Mouse (Mus musculus): ENCODE data around the gene 4930505A04Rik. TPM values are rescaled to one million over a fixed set of nuclear protein-coding genes. Genes with fewer than 3 reads are reported as not detected.
"Not testable (repeated sequence)": the region's sequence is repeated elsewhere in the genome, so short reads cannot be mapped to it uniquely, and the experiment has no call there.

4930505A04Rik gene
- not detected for total RNA-seq (2021)
- long read RNA-seq, experiment 1 = 0 reads
- long read RNA-seq, experiment 2 = 0 reads

GRCm38 (mm10) chr11:30471751-30472593, at the start of gene 4930505A04Rik:
Gene 4930505A04Rik (minus strand): TSS chr11:30471827.
- DNase-seq = peak; percentile 84

- DNase-seq = peak; percentile 9
Observed at GRCm38 (mm10) chr11:30517133-30517532, 45.5 kb upstream of the 4930505A04Rik start.

GRCm38 (mm10) chr11:30508178-30508577, 36.6 kb upstream of the 4930505A04Rik start:
- no peak for DNase-seq

GRCm38 (mm10) chr11:30498738-30499355, 27.2 kb upstream of the 4930505A04Rik start:
- DNase-seq = no peak

GRCm38 (mm10) chr11:30497151-30497550, 25.5 kb upstream of the 4930505A04Rik start:
- no peak for DNase-seq

- no peak for DNase-seq
Observed at GRCm38 (mm10) chr11:30491515-30492260, 20.1 kb upstream of the 4930505A04Rik start.

- no peak for DNase-seq
Observed at GRCm38 (mm10) chr11:30488183-30488582, 16.6 kb upstream of the 4930505A04Rik start.

- no peak for DNase-seq
Observed at GRCm38 (mm10) chr11:30483286-30483685, 11.7 kb upstream of the 4930505A04Rik start.

GRCm38 (mm10) chr11:30471187-30471586, 440 bp downstream of the 4930505A04Rik start:
- DNase-seq = no peak

GRCm38 (mm10) chr11:30454331-30454730, 17.3 kb downstream of the 4930505A04Rik start:
- DNase-seq = no peak

GRCm38 (mm10) chr11:30448126-30448525, 23.5 kb downstream of the 4930505A04Rik start:
- no peak for DNase-seq

- DNase-seq = no peak
Observed at GRCm38 (mm10) chr11:30447561-30447960, 24.1 kb downstream of the 4930505A04Rik start.

- not testable (repeated sequence) for DNase-seq
Observed at GRCm38 (mm10) chr11:30444192-30444905, 27.3 kb downstream of the 4930505A04Rik start.

GRCm38 (mm10) chr11:30443746-30444145, 27.9 kb downstream of the 4930505A04Rik start:
- DNase-seq = no peak

- no peak for DNase-seq
Observed at GRCm38 (mm10) chr11:30433256-30433950, 38.2 kb downstream of the 4930505A04Rik start.

GRCm38 (mm10) chr11:30405581-30405980, 66.0 kb downstream of the 4930505A04Rik start:
- peak; percentile 69 for DNase-seq

- DNase-seq = no peak
Observed at GRCm38 (mm10) chr11:30404619-30405200, 66.9 kb downstream of the 4930505A04Rik start.

GRCm38 (mm10) chr11:30394351-30394750, 77.3 kb downstream of the 4930505A04Rik start:
- DNase-seq = no peak

GRCm38 (mm10) chr11:30383076-30383475, 88.6 kb downstream of the 4930505A04Rik start:
- no peak for DNase-seq

Measured in gastrocnemius, postnatal 25 days (tissue).